Mouse (Mus musculus): ENCODE measurements around the gene Zfp953. TPM values are rescaled to one million over a fixed set of nuclear protein-coding genes. Genes with fewer than 3 reads are reported as not detected.

Gene Zfp953
- polyA plus RNA-seq, 1 experiment: 2.1 TPM

- Histone ChIP-seq H3K4me1 (ENCODE audit: control insufficient read depth, insufficient read depth, low read length) (no peaks in the 10 kb centered on the region; the same call in 1 of the 2 replicates), H3K27ac (ENCODE audit: control insufficient read depth, insufficient read depth, low read depth, low read length, poor library complexity) (no peak overlapping the region), H3K4me3 (replicated peaks; ENCODE audit: control insufficient read depth, low read depth, low read length) (no peak overlapping the region)
- TF ChIP-seq CTCF (IDR thresholded peaks at IDR 0.05; ENCODE audit: control insufficient read depth, insufficient read depth, low read length) (no peak), POLR2A (IDR thresholded peaks at IDR 0.05; ENCODE audit: borderline replicate concordance, control insufficient read depth, low read depth, low read length) (no peak)
- 9% methylated on average over 5 of the region's 5 CpGs for WGBS
Measured at GRCm38 (mm10) chr13:67306718-67307117, 53.7 kb downstream of the Zfp953 start.

- TF ChIP-seq CTCF (IDR thresholded peaks at IDR 0.05; ENCODE audit: control insufficient read depth, insufficient read depth, low read length): no peak
- no peak for TF ChIP-seq POLR2A (IDR thresholded peaks at IDR 0.05; ENCODE audit: borderline replicate concordance, control insufficient read depth, low read depth, low read length)
- Histone ChIP-seq H3K4me1 (ENCODE audit: control insufficient read depth, insufficient read depth, low read length) (no peaks in the 10 kb centered on the region; the same call in 1 of the 2 replicates), H3K4me3 (replicated peaks; ENCODE audit: control insufficient read depth, low read depth, low read length) (peak within 1 kb of the TSS; percentile 97), H3K27ac (ENCODE audit: control insufficient read depth, insufficient read depth, low read depth, low read length, poor library complexity) (peak within 1 kb of the TSS; percentile 6; the same call in 1 of the 2 replicates)
- WGBS: 4% methylated on average over 16 of the region's 16 CpGs
Measured at GRCm38 (mm10) chr13:67305822-67306672, 54.4 kb downstream of the Zfp953 start, which contains the start of gene Zfp457. TSS of gene Zfp457 (minus strand) at chr13:67306485.

Other genes with a start within 250 kb of the Zfp953 start
- gene Rslcan18, start 244.3 kb downstream of the Zfp953 start, polyA plus RNA-seq (2011; ENCODE audit: insufficient read depth, insufficient read length, low replicate concordance, missing spikeins): 0.47 and 0.79 TPM in 2 replicates
- gene Zfp759, start 238.9 kb downstream of the Zfp953 start, polyA plus RNA-seq (2011; ENCODE audit: insufficient read depth, insufficient read length, low replicate concordance, missing spikeins): 0.57 TPM in 1 of 2 replicates, not detected in the other
- 3.2 TPM in 1 of 2 replicates, not detected in the other for gene Rsl1, start 187.4 kb downstream of the Zfp953 start, polyA plus RNA-seq (2011; ENCODE audit: insufficient read depth, insufficient read length, low replicate concordance, missing spikeins)
- gene Zfp455, start 166.1 kb downstream of the Zfp953 start, polyA plus RNA-seq (2011; ENCODE audit: insufficient read depth, insufficient read length, low replicate concordance, missing spikeins): 0.75 TPM in 1 of 2 replicates, not detected in the other
- 0.70 and 0.97 TPM in 2 replicates for gene Zfp458, start 82.1 kb downstream of the Zfp953 start, polyA plus RNA-seq (2011; ENCODE audit: insufficient read depth, insufficient read length, low replicate concordance, missing spikeins)
- gene Zfp457, start 54.1 kb downstream of the Zfp953 start, polyA plus RNA-seq (2011; ENCODE audit: insufficient read depth, insufficient read length, low replicate concordance, missing spikeins): 3.0 TPM in 1 of 2 replicates, not detected in the other
- gene Zfp595, start 28.0 kb downstream of the Zfp953 start, polyA plus RNA-seq (2011; ENCODE audit: insufficient read depth, insufficient read length, low replicate concordance, missing spikeins): 1.7 and 2.1 TPM in 2 replicates
- not detected in 2 replicates for gene Gm28044, start 69 bp downstream of the Zfp953 start, polyA plus RNA-seq (2011; ENCODE audit: insufficient read depth, insufficient read length, low replicate concordance, missing spikeins)
- not detected in 2 replicates for gene Gm28041, start 15.1 kb upstream of the Zfp953 start, polyA plus RNA-seq (2011; ENCODE audit: insufficient read depth, insufficient read length, low replicate concordance, missing spikeins)
- gene Zfp456, start 15.2 kb upstream of the Zfp953 start, polyA plus RNA-seq (2011; ENCODE audit: insufficient read depth, insufficient read length, low replicate concordance, missing spikeins): 1.9 and 2.4 TPM in 2 replicates
- 3.2 and 13.3 TPM in 2 replicates for gene Zfp429, start 39.2 kb upstream of the Zfp953 start, polyA plus RNA-seq (2011; ENCODE audit: insufficient read depth, insufficient read length, low replicate concordance, missing spikeins)
- 0.50 and 3.4 TPM in 2 replicates for gene Zfp459, start 60.8 kb upstream of the Zfp953 start, polyA plus RNA-seq (2011; ENCODE audit: insufficient read depth, insufficient read length, low replicate concordance, missing spikeins)
- gene Zfp874a, start 91.0 kb upstream of the Zfp953 start, polyA plus RNA-seq (2011; ENCODE audit: insufficient read depth, insufficient read length, low replicate concordance, missing spikeins): 3.5 and 10.9 TPM in 2 replicates
- 4.4 and 5.8 TPM in 2 replicates for gene Zfp874b, start 123.7 kb upstream of the Zfp953 start, polyA plus RNA-seq (2011; ENCODE audit: insufficient read depth, insufficient read length, low replicate concordance, missing spikeins)
- 1.8 and 6.7 TPM in 2 replicates for gene Zfp58, start 139.9 kb upstream of the Zfp953 start, polyA plus RNA-seq (2011; ENCODE audit: insufficient read depth, insufficient read length, low replicate concordance, missing spikeins)
- gene Gm26965, start 165.5 kb upstream of the Zfp953 start, polyA plus RNA-seq (2011; ENCODE audit: insufficient read depth, insufficient read length, low replicate concordance, missing spikeins): not detected in 2 replicates
- gene Zfp87, start 165.6 kb upstream of the Zfp953 start, polyA plus RNA-seq (2011; ENCODE audit: insufficient read depth, insufficient read length, low replicate concordance, missing spikeins): 6.6 and 8.2 TPM in 2 replicates
- gene Zfp748, start 193.2 kb upstream of the Zfp953 start, polyA plus RNA-seq (2011; ENCODE audit: insufficient read depth, insufficient read length, low replicate concordance, missing spikeins): 1.6 and 2.5 TPM in 2 replicates
- gene Zfp729b, start 249.1 kb upstream of the Zfp953 start, polyA plus RNA-seq (2011; ENCODE audit: insufficient read depth, insufficient read length, low replicate concordance, missing spikeins): 1.7 and 4.1 TPM in 2 replicates

Data from bone marrow, adult 2 months (tissue).